Mouse (Mus musculus): ENCODE data around the gene Pabpn1l.

- TF ChIP-seq CTCF (conservative IDR thresholded peaks at IDR 0.05; ENCODE audit: low read length) (no peak), POU5F1 (IDR thresholded peaks at IDR 0.05; ENCODE audit: borderline replicate concordance, low read length) (no peak), NANOG (IDR thresholded peaks at IDR 0.05; ENCODE audit: borderline replicate concordance, low read length) (no peak)
These were observed 28.6 kb downstream of the Pabpn1l start for GRCm38 (mm10) chr8:122593783-122594507.

All from E14TG2a.4 (cell line).